Mouse (Mus musculus): ENCODE data around the gene Frmd5. TPM values are rescaled to one million over a fixed set of nuclear protein-coding genes. Genes with fewer than 3 reads are reported as not detected.
"Not testable (repeated sequence)": the region's sequence is repeated elsewhere in the genome, so short reads cannot be mapped to it uniquely, and the experiment has no call there.

Gene Frmd5
- polyA plus RNA-seq, 1 experiment from 2014 or later: 3.8 TPM

- H3K36me3 ChIP-seq (ENCODE audit: control insufficient read depth, insufficient read depth, low read length): no peaks in the 10 kb centered on the region
- peaks cover 6% of the 10 kb centered on the region; the same call in 1 of the 2 replicates for H3K9me3 ChIP-seq (replicated peaks; ENCODE audit: control insufficient read depth, low read length)
- no peak overlapping the region for H3K4me3 ChIP-seq (replicated peaks; ENCODE audit: low read length)
- H3K4me1 ChIP-seq (ENCODE audit: control insufficient read depth, insufficient read depth, low read length): 0 out of 2 replicates have a peak, but pooled peaks cover 5% of the 10 kb centered on the region
- H3K27ac ChIP-seq (ENCODE audit: low read length): no peak overlapping the region
- no peaks in the 10 kb centered on the region for H3K27me3 ChIP-seq (ENCODE audit: control insufficient read depth, insufficient read depth, low read length)
- H3K9ac ChIP-seq (ENCODE audit: low read length): no peak overlapping the region
- 44% methylated on average over 2 of the region's 2 CpGs for WGBS
- H3K4me2 ChIP-seq (ENCODE audit: low read depth, low read length): no peak overlapping the region
- ATAC-seq (ENCODE audit: insufficient read depth, low FRiP score): no peak
Observed at GRCm38 (mm10) chr2:121826189-121826588, 19.3 kb upstream of the Frmd5 start.

DNA sequence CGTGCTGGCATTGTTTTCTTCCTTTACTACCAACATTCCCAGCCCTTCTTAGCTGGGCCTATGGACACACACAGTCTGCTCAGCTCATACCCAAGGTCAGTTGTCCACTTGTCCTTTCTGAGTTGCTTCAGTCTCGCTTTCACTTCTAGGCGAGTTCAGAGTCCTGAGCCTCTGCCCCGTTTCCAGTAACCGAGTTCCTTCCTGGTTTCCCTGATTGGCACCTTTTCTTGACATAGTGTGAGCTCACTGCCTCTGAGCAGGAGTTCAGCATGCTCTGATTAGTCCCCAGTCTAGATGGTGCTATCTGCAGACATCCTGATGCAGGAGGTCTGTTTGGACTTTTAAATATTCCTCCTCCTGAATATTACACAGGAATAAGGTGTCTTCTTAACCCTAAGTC, 17.8 kb upstream of the Frmd5 start:
- no peak overlapping the region for H3K9ac ChIP-seq (ENCODE audit: low read length)
- H3K4me2 ChIP-seq (ENCODE audit: low read depth, low read length): no peak overlapping the region
- 0 out of 2 replicates have a peak, but pooled peaks cover 5% of the 10 kb centered on the region for H3K4me1 ChIP-seq (ENCODE audit: control insufficient read depth, insufficient read depth, low read length)
- no peak overlapping the region for H3K27ac ChIP-seq (ENCODE audit: low read length)
- H3K4me3 ChIP-seq (replicated peaks; ENCODE audit: low read length): no peak overlapping the region
- no peaks in the 10 kb centered on the region for H3K27me3 ChIP-seq (ENCODE audit: control insufficient read depth, insufficient read depth, low read length)
- no peak for ATAC-seq (ENCODE audit: insufficient read depth, low FRiP score)
- no peaks in the 10 kb centered on the region for H3K36me3 ChIP-seq (ENCODE audit: control insufficient read depth, insufficient read depth, low read length)
- WGBS: 56% methylated on average over 5 of the region's 5 CpGs
- peaks cover 6% of the 10 kb centered on the region; the same call in 1 of the 2 replicates for H3K9me3 ChIP-seq (replicated peaks; ENCODE audit: control insufficient read depth, low read length)

DNA sequence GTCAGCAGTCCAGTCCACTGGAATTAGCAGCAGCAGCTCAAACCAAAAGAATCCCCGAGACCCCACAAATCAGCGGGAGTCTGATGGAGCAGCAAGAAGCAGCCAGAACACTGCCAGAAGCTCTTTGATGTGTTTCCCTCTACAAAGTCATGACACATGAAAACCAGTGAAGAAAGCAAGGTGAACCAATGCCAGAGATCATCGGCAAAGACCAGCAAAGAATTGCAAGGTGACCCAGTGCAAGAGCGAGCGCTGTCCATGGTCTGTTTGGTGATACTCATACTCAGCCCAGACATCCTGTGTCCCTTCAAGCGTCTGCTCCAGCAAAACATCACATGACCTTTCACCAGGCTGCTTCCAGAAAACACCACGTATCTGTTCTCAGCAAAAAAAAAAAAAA, 14.9 kb upstream of the Frmd5 start:
- ATAC-seq (ENCODE audit: insufficient read depth, low FRiP score): no peak
- WGBS: 86% methylated on average over 7 of the region's 7 CpGs
- no peak overlapping the region for H3K4me3 ChIP-seq (replicated peaks; ENCODE audit: low read length)

GRCm38 (mm10) chr2:121810876-121811275, 4.0 kb upstream of the Frmd5 start:
- H3K4me3 ChIP-seq (replicated peaks; ENCODE audit: low read length); H3K9me3 ChIP-seq (replicated peaks; ENCODE audit: control insufficient read depth, low read length); H3K27me3 ChIP-seq (ENCODE audit: control insufficient read depth, insufficient read depth, low read length); H3K9ac ChIP-seq (ENCODE audit: low read length); ATAC-seq (ENCODE audit: insufficient read depth, low FRiP score); H3K36me3 ChIP-seq (ENCODE audit: control insufficient read depth, insufficient read depth, low read length); H3K4me2 ChIP-seq (ENCODE audit: low read depth, low read length); H3K4me1 ChIP-seq (ENCODE audit: control insufficient read depth, insufficient read depth, low read length); H3K27ac ChIP-seq (ENCODE audit: low read length): not testable (repeated sequence)
- WGBS: 77% methylated on average over 6 of the region's 6 CpGs

More for the DNA sequence above, 14.9 kb upstream of the Frmd5 start:
- Histone ChIP-seq H3K4me2 (ENCODE audit: low read depth, low read length) (no peak overlapping the region), H3K9ac (ENCODE audit: low read length) (no peak overlapping the region), H3K36me3 (ENCODE audit: control insufficient read depth, insufficient read depth, low read length) (no peaks in the 10 kb centered on the region), H3K9me3 (replicated peaks; ENCODE audit: control insufficient read depth, low read length) (peaks cover 6% of the 10 kb centered on the region; the same call in 1 of the 2 replicates), H3K27ac (ENCODE audit: low read length) (no peak overlapping the region), H3K4me1 (ENCODE audit: control insufficient read depth, insufficient read depth, low read length) (0 out of 2 replicates have a peak, but pooled peaks cover 5% of the 10 kb centered on the region), H3K27me3 (ENCODE audit: control insufficient read depth, insufficient read depth, low read length) (no peaks in the 10 kb centered on the region)

DNA sequence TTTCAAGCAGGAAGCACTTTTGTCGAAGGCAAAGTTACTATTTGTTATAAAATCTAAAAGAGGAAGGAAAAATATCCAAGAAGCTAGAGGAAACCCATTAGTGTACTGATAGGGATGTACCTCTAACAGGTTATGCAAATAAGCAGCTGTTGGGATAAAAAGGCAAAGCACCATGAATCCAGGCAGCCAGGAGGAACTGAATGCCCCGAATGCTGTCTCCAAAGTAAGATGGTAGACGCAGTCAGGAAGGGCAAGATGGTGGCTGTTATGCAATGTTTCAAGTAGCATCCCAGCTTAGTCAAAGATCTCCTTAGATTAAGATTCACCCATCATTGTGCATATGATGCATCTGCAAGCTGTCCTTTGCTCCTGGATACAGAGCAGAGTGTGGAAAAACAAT, 2.2 kb upstream of the Frmd5 start:
- H3K27me3 ChIP-seq (ENCODE audit: control insufficient read depth, insufficient read depth, low read length): peaks cover 4% of the 10 kb centered on the region
- no peak overlapping the region for H3K27ac ChIP-seq (ENCODE audit: low read length)
- no peak overlapping the region for H3K9ac ChIP-seq (ENCODE audit: low read length)
- no peaks in the 10 kb centered on the region for H3K9me3 ChIP-seq (replicated peaks; ENCODE audit: control insufficient read depth, low read length)
- H3K4me1 ChIP-seq (ENCODE audit: control insufficient read depth, insufficient read depth, low read length): no peaks in the 10 kb centered on the region
- no peak overlapping the region for H3K4me3 ChIP-seq (replicated peaks; ENCODE audit: low read length)
- no peaks in the 10 kb centered on the region for H3K36me3 ChIP-seq (ENCODE audit: control insufficient read depth, insufficient read depth, low read length)
- no peak overlapping the region for H3K4me2 ChIP-seq (ENCODE audit: low read depth, low read length)
- ATAC-seq (ENCODE audit: insufficient read depth, low FRiP score): no peak
- 79% methylated on average over 3 of the region's 3 CpGs for WGBS

GRCm38 (mm10) chr2:121806171-121806943, 530 bp downstream of the Frmd5 start:
- under 1% methylated on average over 83 of the region's 90 CpGs for WGBS
- Histone ChIP-seq H3K4me3 (replicated peaks; ENCODE audit: low read length) (peak overlapping the region; percentile 67), H3K27ac (ENCODE audit: low read length) (peak overlapping the region; percentile 51), H3K9me3 (replicated peaks; ENCODE audit: control insufficient read depth, low read length) (no peaks in the 10 kb centered on the region), H3K9ac (ENCODE audit: low read length) (peak overlapping the region; percentile 67), H3K27me3 (ENCODE audit: control insufficient read depth, insufficient read depth, low read length) (peaks cover 4% of the 10 kb centered on the region), H3K4me2 (ENCODE audit: low read depth, low read length) (peak overlapping the region; percentile 83), H3K36me3 (ENCODE audit: control insufficient read depth, insufficient read depth, low read length) (no peaks in the 10 kb centered on the region), H3K4me1 (ENCODE audit: control insufficient read depth, insufficient read depth, low read length) (no peaks in the 10 kb centered on the region)
- peak; percentile 80 for ATAC-seq (ENCODE audit: insufficient read depth, low FRiP score)

DNA sequence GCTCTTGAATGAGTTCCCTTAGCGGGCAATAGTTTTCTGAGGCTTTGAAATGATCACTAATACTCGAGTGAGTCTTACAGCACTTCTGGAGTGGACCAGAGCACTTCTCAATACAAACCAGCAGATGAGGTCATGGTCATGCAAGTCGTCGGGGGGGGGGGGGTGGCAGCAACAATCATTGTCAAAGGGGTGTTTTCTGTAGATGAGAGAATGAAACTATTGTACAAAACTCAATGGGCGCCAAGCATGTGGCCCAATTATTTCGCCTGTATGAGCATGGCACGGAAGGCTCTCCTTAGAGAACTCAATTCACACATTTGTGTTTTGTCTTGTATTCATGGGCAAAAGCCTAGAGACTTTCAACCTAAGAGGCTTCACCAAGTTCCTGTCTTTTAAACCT, 7.8 kb downstream of the Frmd5 start:
- H3K4me2 ChIP-seq (ENCODE audit: low read depth, low read length): no peak overlapping the region
- no peaks in the 10 kb centered on the region for H3K27me3 ChIP-seq (ENCODE audit: control insufficient read depth, insufficient read depth, low read length)
- H3K4me1 ChIP-seq (ENCODE audit: control insufficient read depth, insufficient read depth, low read length): no peaks in the 10 kb centered on the region
- no peaks in the 10 kb centered on the region for H3K36me3 ChIP-seq (ENCODE audit: control insufficient read depth, insufficient read depth, low read length)
- no peak overlapping the region for H3K4me3 ChIP-seq (replicated peaks; ENCODE audit: low read length)
- H3K9me3 ChIP-seq (replicated peaks; ENCODE audit: control insufficient read depth, low read length): 0 out of 2 replicates have a peak, but pooled peaks cover 3% of the 10 kb centered on the region
- H3K27ac ChIP-seq (ENCODE audit: low read length): no peak overlapping the region
- no peak overlapping the region for H3K9ac ChIP-seq (ENCODE audit: low read length)
- 87% methylated on average over 7 of the region's 7 CpGs for WGBS
- no peak for ATAC-seq (ENCODE audit: insufficient read depth, low FRiP score)

- Histone ChIP-seq H3K36me3 (ENCODE audit: control insufficient read depth, insufficient read depth, low read length) (no peaks in the 10 kb centered on the region), H3K27me3 (ENCODE audit: control insufficient read depth, insufficient read depth, low read length) (no peaks in the 10 kb centered on the region), H3K4me2 (ENCODE audit: low read depth, low read length) (no peak overlapping the region), H3K4me1 (ENCODE audit: control insufficient read depth, insufficient read depth, low read length) (no peaks in the 10 kb centered on the region), H3K27ac (ENCODE audit: low read length) (no peak overlapping the region), H3K9me3 (replicated peaks; ENCODE audit: control insufficient read depth, low read length) (0 out of 2 replicates have a peak, but pooled peaks cover 3% of the 10 kb centered on the region), H3K4me3 (replicated peaks; ENCODE audit: low read length) (no peak overlapping the region), H3K9ac (ENCODE audit: low read length) (no peak overlapping the region)
- no peak for ATAC-seq (ENCODE audit: insufficient read depth, low FRiP score)
- 90% methylated on average over 6 of the region's 6 CpGs for WGBS
Observed at GRCm38 (mm10) chr2:121795995-121796394, 10.9 kb downstream of the Frmd5 start.

- H3K4me2 ChIP-seq (ENCODE audit: low read depth, low read length): no peak overlapping the region
- H3K27ac ChIP-seq (ENCODE audit: low read length): no peak overlapping the region
- no peak overlapping the region for H3K9ac ChIP-seq (ENCODE audit: low read length)
Observed at GRCm38 (mm10) chr2:121789777-121790176, 17.1 kb downstream of the Frmd5 start.

More at GRCm38 (mm10) chr2:121789777-121790176, 17.1 kb downstream of the Frmd5 start:
- Histone ChIP-seq H3K4me1 (ENCODE audit: control insufficient read depth, insufficient read depth, low read length) (0 out of 2 replicates have a peak, but pooled peaks cover 7% of the 10 kb centered on the region), H3K36me3 (ENCODE audit: control insufficient read depth, insufficient read depth, low read length) (no peaks in the 10 kb centered on the region), H3K4me3 (replicated peaks; ENCODE audit: low read length) (no peak overlapping the region), H3K27me3 (ENCODE audit: control insufficient read depth, insufficient read depth, low read length) (no peaks in the 10 kb centered on the region), H3K9me3 (replicated peaks; ENCODE audit: control insufficient read depth, low read length) (0 out of 2 replicates have a peak, but pooled peaks cover 3% of the 10 kb centered on the region)
- no peak for ATAC-seq (ENCODE audit: insufficient read depth, low FRiP score)

All from stomach, embryonic 16.5 days (tissue).